Mouse (Mus musculus) hindbrain, embryonic 12.5 days (tissue): ENCODE results near the gene Hus1. TPM values are rescaled to one million over a fixed set of nuclear protein-coding genes. Genes with fewer than 3 reads are reported as not detected.
A peak's percentile ranks its signal among the peaks of the same experiment; 100 is the strongest.

ENCODE experiments used
- ATAC-seq: fragments of 200-750 bp; cut with Nextera tagmentation; 2 replicates; pipeline ENCODE4 v1.8.0; 2017; ENCODE audit warnings: moderate TSS enrichment; ENCODE audit not compliant: low FRiP score
- H3K27ac ChIP-seq: fragments of 300-500 bp; sonication (generic); 2 replicates; pipeline ENCODE4 v1.5.1; 2016; ENCODE audit warnings: mild to moderate bottlenecking
- H3K27me3 ChIP-seq: fragments of 300-500 bp; sonication (generic); 2 replicates; pipeline ENCODE4 v1.6.1; 2016; ENCODE audit warnings: mild to moderate bottlenecking
- H3K36me3 ChIP-seq: fragments of 300-500 bp; sonication (generic); 2 replicates; pipeline ENCODE4 v1.6.1; 2016; ENCODE audit warnings: mild to moderate bottlenecking
- H3K4me1 ChIP-seq: fragments of 300-500 bp; sonication (generic); 2 replicates; pipeline ENCODE4 v1.6.1; 2016
- H3K4me2 ChIP-seq: fragments of 300-500 bp; sonication (generic); replicated peaks from 2 replicates; pipeline ENCODE4 v1.6.1; 2016; ENCODE audit warnings: mild to moderate bottlenecking
- H3K4me3 ChIP-seq: fragments of 300-500 bp; sonication (generic); 2 replicates; pipeline ENCODE4 v1.5.1; 2016; ENCODE audit warnings: mild to moderate bottlenecking
- H3K9ac ChIP-seq: fragments of 300-500 bp; sonication (generic); 2 replicates; pipeline ENCODE4 v1.6.1; 2016; ENCODE audit warnings: mild to moderate bottlenecking, moderate library complexity
- H3K9me3 ChIP-seq: fragments of 300-500 bp; sonication (generic); replicated peaks from 2 replicates; pipeline ENCODE4 v1.6.1; 2016; ENCODE audit warnings: mild to moderate bottlenecking
- WGBS: fragments of 180-500 bp; shearing (Covaris S2); methylation state at CpG from one replicate; pipeline ENCODE4 v1.1.7; 2016; 5-methylcytosine and 5-hydroxymethylcytosine counted together
- polyA plus RNA-seq: library from polyadenylated mRNA; unstranded; fragments of >200 nt; fragmentation: Nextera tagmentation; extraction: Ambion mirVana; gene quantifications from 2 replicates; pipeline ENCODE4 v1.2.1, GENCODE M21; 2016

The Hus1 gene
- polyA plus RNA-seq, 1 experiment from 2014 or later: 16.4 TPM

GRCm38 (mm10) chr11:8972093-8972492 lies 38.9 kb downstream of the Hus1 start:
- Histone ChIP-seq H3K9me3 (no peaks in the 10 kb centered on the region), H3K4me3 (no peak overlapping the region), H3K27ac (no peak overlapping the region), H3K4me1 (no peaks in the 10 kb centered on the region), H3K9ac (no peak overlapping the region), H3K27me3 (no peaks in the 10 kb centered on the region; the same call in 1 of the 2 replicates), H3K36me3 (no peaks in the 10 kb centered on the region), H3K4me2 (no peak overlapping the region)
- ATAC-seq: no peak
- WGBS: 90% methylated on average over 6 of the region's 6 CpGs

- no peak overlapping the region for H3K4me2 ChIP-seq
- no peaks in the 10 kb centered on the region; the same call in 1 of the 2 replicates for H3K27me3 ChIP-seq
- no peak overlapping the region for H3K9ac ChIP-seq
- 60% methylated on average over 9 of the region's 9 CpGs for WGBS
- no peak overlapping the region for H3K27ac ChIP-seq
- no peaks in the 10 kb centered on the region for H3K9me3 ChIP-seq
- no peaks in the 10 kb centered on the region for H3K36me3 ChIP-seq
- ATAC-seq: no peak
- H3K4me1 ChIP-seq: no peaks in the 10 kb centered on the region
- H3K4me3 ChIP-seq: no peak overlapping the region
These were observed 40.5 kb downstream of the Hus1 start for GRCm38 (mm10) chr11:8970509-8970908.

- 90% methylated on average over 7 of the region's 7 CpGs for WGBS
- Histone ChIP-seq H3K27me3 (no peaks in the 10 kb centered on the region), H3K36me3 (no peaks in the 10 kb centered on the region), H3K9me3 (no peaks in the 10 kb centered on the region), H3K4me3 (no peak overlapping the region), H3K4me1 (no peaks in the 10 kb centered on the region), H3K27ac (no peak overlapping the region), H3K4me2 (no peak overlapping the region), H3K9ac (no peak overlapping the region)
- no peak for ATAC-seq
These were observed 42.9 kb downstream of the Hus1 start for GRCm38 (mm10) chr11:8968094-8968493.

DNA sequence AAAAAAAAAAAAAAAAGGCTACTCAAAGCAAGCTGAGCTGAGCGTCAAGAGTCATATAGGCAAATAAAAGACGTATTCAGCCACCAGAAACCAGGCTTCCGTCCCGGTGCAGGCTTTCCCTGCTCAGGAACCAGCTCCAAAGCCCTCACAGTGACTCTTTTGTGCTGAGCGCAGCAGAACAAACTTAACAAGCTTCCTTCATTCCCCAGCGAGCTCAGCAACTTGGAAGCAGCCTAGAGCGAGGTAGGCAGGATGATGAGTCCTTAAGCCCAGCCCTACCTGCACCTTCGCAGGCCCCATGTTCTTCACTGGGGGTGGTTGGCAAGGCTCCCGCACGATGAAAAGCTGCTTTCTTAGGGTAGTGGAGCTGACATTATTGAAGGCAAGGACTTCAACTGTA lies 52.4 kb downstream of the Hus1 start:
- H3K4me1 ChIP-seq: no peaks in the 10 kb centered on the region
- no peak overlapping the region for H3K9ac ChIP-seq
- H3K27ac ChIP-seq: peak overlapping the region; percentile 2; the same call in 1 of the 2 replicates
- H3K27me3 ChIP-seq: no peaks in the 10 kb centered on the region
- 59% methylated on average over 10 of the region's 10 CpGs for WGBS
- H3K4me2 ChIP-seq: no peak overlapping the region
- H3K4me3 ChIP-seq: no peak overlapping the region
- H3K36me3 ChIP-seq: no peaks in the 10 kb centered on the region
- ATAC-seq: no peak
- H3K9me3 ChIP-seq: no peaks in the 10 kb centered on the region

DNA sequence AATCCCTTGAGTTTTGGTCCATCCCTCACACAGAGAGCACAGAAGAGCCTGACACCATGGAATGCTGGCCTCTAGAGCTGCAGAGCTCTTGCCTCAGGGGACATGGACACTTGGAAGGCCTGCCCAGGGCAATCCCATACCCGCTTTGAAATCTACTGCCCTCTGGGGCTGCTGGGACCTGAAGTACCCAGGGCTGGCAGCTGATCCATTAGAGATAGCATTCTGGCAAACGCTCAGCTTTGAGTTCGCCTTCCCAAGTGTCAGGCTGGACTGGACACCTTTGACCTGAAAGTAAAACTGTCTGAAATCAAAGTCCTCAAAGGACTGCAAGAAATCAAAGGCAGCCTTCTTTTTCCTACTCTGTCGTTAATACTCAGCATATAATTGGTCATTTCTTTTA lies 52.9 kb downstream of the Hus1 start:
- Histone ChIP-seq H3K27me3 (no peaks in the 10 kb centered on the region), H3K9me3 (no peaks in the 10 kb centered on the region), H3K4me3 (no peak overlapping the region), H3K9ac (no peak overlapping the region), H3K27ac (peak overlapping the region; percentile 60; the same call in 1 of the 2 replicates), H3K4me1 (no peaks in the 10 kb centered on the region), H3K36me3 (no peaks in the 10 kb centered on the region), H3K4me2 (no peak overlapping the region)
- no peak for ATAC-seq
- 62% methylated on average over 4 of the region's 4 CpGs for WGBS

DNA sequence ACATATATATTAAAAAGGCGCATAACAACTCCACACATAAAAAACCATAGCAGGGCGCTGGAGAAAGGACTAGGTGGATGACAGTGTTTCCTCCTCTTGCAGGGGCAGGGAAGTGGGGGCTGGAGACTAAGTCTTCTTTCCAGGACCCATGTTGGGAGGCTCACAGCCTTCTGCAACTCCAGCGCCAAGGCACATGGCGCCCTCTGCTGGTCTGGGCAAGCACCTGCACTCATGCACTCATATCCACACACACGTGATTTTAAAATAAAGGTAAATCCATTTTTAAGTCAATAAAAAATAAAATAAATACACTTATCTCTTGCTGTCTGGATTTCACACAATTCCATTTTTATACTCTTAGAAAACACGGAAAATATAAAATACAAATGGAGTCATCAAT lies 54.0 kb downstream of the Hus1 start:
- Histone ChIP-seq H3K9ac (no peak overlapping the region), H3K27me3 (no peaks in the 10 kb centered on the region), H3K27ac (no peak overlapping the region), H3K36me3 (no peaks in the 10 kb centered on the region), H3K4me1 (no peaks in the 10 kb centered on the region), H3K4me3 (no peak overlapping the region), H3K4me2 (no peak overlapping the region), H3K9me3 (no peaks in the 10 kb centered on the region)
- 70% methylated on average over 6 of the region's 6 CpGs for WGBS
- ATAC-seq: no peak

GRCm38 (mm10) chr11:8955678-8956077 lies 55.3 kb downstream of the Hus1 start:
- 11% methylated on average over 1 of the region's 1 CpGs for WGBS
- H3K4me2 ChIP-seq: no peak overlapping the region
- no peak overlapping the region for H3K4me3 ChIP-seq
- no peaks in the 10 kb centered on the region for H3K4me1 ChIP-seq
- H3K9ac ChIP-seq: no peak overlapping the region
- peak; percentile 41; the same call in 1 of the 2 replicates for ATAC-seq
- no peaks in the 10 kb centered on the region for H3K27me3 ChIP-seq
- H3K36me3 ChIP-seq: no peaks in the 10 kb centered on the region
- H3K9me3 ChIP-seq: no peaks in the 10 kb centered on the region
- H3K27ac ChIP-seq: no peak overlapping the region

DNA sequence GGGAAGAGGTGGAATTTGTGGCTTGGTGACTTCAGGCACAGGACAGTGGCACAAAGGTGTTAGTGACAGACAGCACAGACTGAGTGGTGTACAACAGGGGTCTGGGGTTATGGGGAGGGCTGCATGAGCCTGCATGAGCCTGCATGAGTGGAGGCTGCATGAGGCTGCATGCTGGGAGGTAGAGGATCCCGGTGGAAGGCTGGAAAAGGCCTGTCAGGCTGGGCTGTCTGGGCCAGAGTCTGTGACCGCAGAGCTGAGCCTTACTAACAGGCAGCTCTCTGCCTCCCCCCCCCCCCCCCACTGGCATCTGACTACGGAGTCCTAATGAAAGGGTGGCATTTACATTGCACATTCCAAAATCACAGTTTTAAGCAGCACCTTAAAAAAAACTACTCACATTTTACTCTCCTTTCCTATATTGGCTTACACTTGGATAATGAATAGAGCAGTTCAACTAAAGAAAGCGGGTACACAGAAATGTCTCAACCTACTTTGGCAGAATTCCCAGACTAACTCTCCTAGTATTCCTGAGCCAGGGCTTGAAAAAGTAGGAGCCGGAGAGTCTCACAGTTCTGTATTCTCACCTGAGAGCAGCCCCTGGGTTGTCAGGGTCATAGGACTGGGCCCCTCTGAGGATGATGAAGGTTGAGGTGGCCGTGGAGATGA lies 61.1 kb downstream of the Hus1 start:
- 0 out of 2 replicates have a peak overlapping the region, but pooled peaks have one; percentile 18 for H3K27ac ChIP-seq
- H3K36me3 ChIP-seq: no peaks in the 10 kb centered on the region
- no peaks in the 10 kb centered on the region for H3K27me3 ChIP-seq
- no peaks in the 10 kb centered on the region for H3K9me3 ChIP-seq
- 77% methylated on average over 5 of the region's 6 CpGs for WGBS
- no peak for ATAC-seq
- H3K9ac ChIP-seq: no peak overlapping the region
- H3K4me1 ChIP-seq: 0 out of 2 replicates have a peak, but pooled peaks cover 2% of the 10 kb centered on the region
- no peak overlapping the region for H3K4me3 ChIP-seq
- no peak overlapping the region for H3K4me2 ChIP-seq

DNA sequence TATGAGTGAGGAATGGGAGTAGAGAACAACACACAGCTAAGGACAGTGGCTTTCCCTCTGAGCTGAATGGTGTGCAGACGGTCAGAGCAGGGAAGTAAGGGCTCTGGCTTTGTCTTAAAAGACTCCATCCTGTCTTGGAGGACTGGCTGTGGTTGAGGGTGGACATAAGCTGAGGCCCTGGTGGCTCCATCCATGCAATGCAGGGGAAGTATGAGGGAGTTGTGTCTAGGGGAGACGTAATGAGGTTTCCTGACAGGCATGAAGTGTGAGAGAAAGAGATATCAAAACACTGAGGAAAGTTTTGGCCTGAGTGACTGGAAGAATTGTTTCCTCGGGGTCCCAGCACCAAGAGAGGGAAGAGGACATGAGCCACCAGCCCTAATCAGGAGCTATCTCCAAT lies 62.1 kb downstream of the Hus1 start:
- H3K4me2 ChIP-seq: no peak overlapping the region
- no peak overlapping the region for H3K27ac ChIP-seq
- H3K4me1 ChIP-seq: 0 out of 2 replicates have a peak, but pooled peaks cover 4% of the 10 kb centered on the region
- H3K4me3 ChIP-seq: no peak overlapping the region
- H3K9ac ChIP-seq: no peak overlapping the region
- H3K36me3 ChIP-seq: no peaks in the 10 kb centered on the region
- no peak for ATAC-seq
- H3K27me3 ChIP-seq: no peaks in the 10 kb centered on the region
- no peaks in the 10 kb centered on the region for H3K9me3 ChIP-seq
- WGBS: 72% methylated on average over 3 of the region's 3 CpGs

GRCm38 (mm10) chr11:8944114-8944513 lies 66.9 kb downstream of the Hus1 start:
- no peaks in the 10 kb centered on the region for H3K36me3 ChIP-seq
- 83% methylated on average over 4 of the region's 4 CpGs for WGBS
- no peak overlapping the region for H3K9ac ChIP-seq
- no peak overlapping the region for H3K4me2 ChIP-seq
- no peak for ATAC-seq
- no peak overlapping the region for H3K4me3 ChIP-seq
- H3K27ac ChIP-seq: no peak overlapping the region
- H3K27me3 ChIP-seq: no peaks in the 10 kb centered on the region
- H3K4me1 ChIP-seq: 0 out of 2 replicates have a peak, but pooled peaks cover 4% of the 10 kb centered on the region
- no peaks in the 10 kb centered on the region for H3K9me3 ChIP-seq

Other genes starting within 250 kb of the Hus1 start
- 0.05 and 0.13 TPM in 2 replicates for gene Pkd1l1, start 37.9 kb downstream of the Hus1 start, polyA plus RNA-seq
- 0.77 and 1.3 TPM in 2 replicates for gene Gm11992, start 37.4 kb upstream of the Hus1 start, polyA plus RNA-seq
- 0.25 TPM in 1 of 2 replicates, not detected in the other for gene Sun3, start 37.8 kb upstream of the Hus1 start, polyA plus RNA-seq
- gene Upp1, start 106.9 kb upstream of the Hus1 start, polyA plus RNA-seq: 3.6 and 4.8 TPM in 2 replicates
- 0.04 TPM in 1 of 2 replicates, not detected in the other for gene Abca13, start 180.8 kb upstream of the Hus1 start, polyA plus RNA-seq